Mouse (Mus musculus) erythroblast, embryonic 14.5 days (primary cell): ENCODE measurements around the gene Tuba8.

ENCODE experiments used
- GATA1 ChIP-seq: IDR thresholded peaks from 2 replicates; pipeline ENCODE4 v1.6.1; 2012; ENCODE audit warnings: low read length, inconsistent platforms, mixed read lengths
- TAL1 ChIP-seq: IDR thresholded peaks from 3 replicates; pipeline ENCODE4 v1.6.1; 2012; ENCODE audit warnings: low read length, inconsistent platforms, mixed read lengths

GRCm38 (mm10) chr6:121194956-121195731 is 15.4 kb upstream of the Tuba8 start:
- no peak for TF ChIP-seq GATA1
- no peak for TF ChIP-seq TAL1
